Mouse (Mus musculus) neural tube, embryonic 14.5 days (tissue): ENCODE results near the gene Gm9944. TPM values are rescaled to one million over a fixed set of nuclear protein-coding genes. Genes with fewer than 3 reads are reported as not detected.

ENCODE experiments used
- ATAC-seq: fragments of 200-750 bp; cut with Nextera tagmentation; 2 replicates; pipeline ENCODE4 v1.8.0; 2017; ENCODE audit warnings: low read depth, mild to moderate bottlenecking, moderate TSS enrichment, moderate library complexity
- H3K27ac ChIP-seq: fragments of 300-500 bp; sonication (generic); 2 replicates; pipeline ENCODE4 v1.5.1; 2014; ENCODE audit warnings: low read depth, mild to moderate bottlenecking, control low read depth, low read length, moderate library complexity, mixed read lengths
- H3K27me3 ChIP-seq: fragments of 300-500 bp; sonication (generic); 2 replicates; pipeline ENCODE4 v1.6.1; 2014; ENCODE audit warnings: low read length; ENCODE audit not compliant: control insufficient read depth, insufficient read depth
- H3K36me3 ChIP-seq: fragments of 300-500 bp; sonication (generic); 2 replicates; pipeline ENCODE4 v1.6.1; 2014; ENCODE audit warnings: low read length, mixed read lengths; ENCODE audit not compliant: control insufficient read depth, insufficient read depth
- H3K4me1 ChIP-seq: fragments of 300-500 bp; sonication (generic); 2 replicates; pipeline ENCODE4 v1.6.1; 2014; ENCODE audit warnings: low read length; ENCODE audit not compliant: control insufficient read depth, insufficient read depth
- H3K4me2 ChIP-seq: fragments of 300-500 bp; sonication (generic); 2 replicates; pipeline ENCODE4 v1.6.1; 2014; ENCODE audit warnings: mild to moderate bottlenecking, low read depth, low read length, control low read depth
- H3K4me3 ChIP-seq: fragments of 300-500 bp; sonication (generic); 2 replicates; pipeline ENCODE4 v1.5.1; 2014; ENCODE audit warnings: low read depth, low read length, control low read depth, mixed read lengths
- H3K9ac ChIP-seq: fragments of 300-500 bp; sonication (generic); replicated peaks from 2 replicates; pipeline ENCODE4 v1.6.1; 2014; ENCODE audit warnings: low read depth, mild to moderate bottlenecking, control low read depth, low read length, mixed read lengths
- H3K9me3 ChIP-seq: fragments of 300-500 bp; sonication (generic); 2 replicates; pipeline ENCODE4 v1.6.1; 2016; ENCODE audit warnings: low read length; ENCODE audit not compliant: control insufficient read depth
- WGBS: fragments of 180-500 bp; shearing (Covaris S2); extraction: QIAGEN DNeasy Blood & Tissue Kit; methylation state at CpG from one replicate; pipeline ENCODE4 v1.1.7; 2014; 5-methylcytosine and 5-hydroxymethylcytosine counted together
- polyA plus RNA-seq: library from polyadenylated mRNA; unstranded; fragments of >200 nt; fragmentation: Nextera tagmentation; extraction: Ambion mirVana; gene quantifications from 2 replicates; pipeline ENCODE4 v1.2.1, GENCODE M21; 2014

Gm9944 gene
- not detected in 2 replicates for polyA plus RNA-seq

DNA sequence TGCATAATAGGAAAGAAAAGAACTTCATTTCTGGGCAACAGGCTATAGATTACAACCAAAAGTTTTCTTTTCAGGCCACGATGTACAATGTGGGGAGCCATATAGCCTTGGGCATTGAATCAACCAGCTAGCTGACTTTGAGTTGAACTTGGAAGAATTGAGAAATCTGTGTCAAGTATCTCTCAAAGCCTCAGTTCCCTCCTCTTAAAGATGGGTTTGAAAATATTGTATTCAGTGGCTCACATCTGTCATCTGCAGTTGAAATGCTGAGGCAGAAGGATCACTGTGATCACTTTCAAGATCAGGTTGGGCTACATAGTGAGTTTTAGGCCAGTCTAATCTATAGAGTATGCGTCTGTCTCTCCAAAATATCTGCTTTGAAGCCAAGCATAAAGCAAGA lies at the start of gene Gm9944:
Gene Gm9944, minus strand, starts transcription at position 101 of the 400 bp plus-strand sequence.
- Histone ChIP-seq H3K36me3 (no peaks in the 10 kb centered on the region), H3K4me1 (no peaks in the 10 kb centered on the region), H3K4me3 (no peak within 1 kb of the TSS), H3K27ac (no peak within 1 kb of the TSS), H3K9ac (no peak within 1 kb of the TSS), H3K27me3 (no peaks in the 10 kb centered on the region), H3K4me2 (no peak within 1 kb of the TSS), H3K9me3 (no peaks in the 10 kb centered on the region)
- WGBS: 78% methylated on average over 2 of the region's 2 CpGs
- ATAC-seq: no peak

DNA sequence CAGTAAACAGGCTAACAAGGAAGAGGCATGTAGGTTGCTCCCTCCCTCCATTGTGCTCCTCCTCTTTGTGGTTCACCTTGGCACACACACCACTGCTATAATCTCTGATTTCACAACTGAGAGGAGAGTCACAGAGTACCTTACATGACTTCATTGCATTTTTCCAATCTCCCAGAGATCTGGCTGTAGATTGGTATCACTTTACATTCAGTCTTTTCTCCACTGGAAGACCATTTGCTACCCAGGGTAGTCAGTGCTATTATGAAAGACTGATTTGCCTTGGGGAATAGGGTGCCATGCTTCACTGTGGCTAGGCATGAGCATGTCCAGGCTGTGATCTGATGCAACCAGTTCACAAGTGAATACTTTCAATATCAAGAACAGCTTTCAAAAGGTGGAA lies 40.2 kb upstream of the Gm9944 start:
- Histone ChIP-seq H3K9ac (no peak overlapping the region), H3K36me3 (no peaks in the 10 kb centered on the region), H3K9me3 (peaks cover 3% of the 10 kb centered on the region; the same call in 1 of the 2 replicates), H3K4me2 (no peak overlapping the region), H3K4me3 (no peak overlapping the region), H3K27me3 (no peaks in the 10 kb centered on the region), H3K27ac (no peak overlapping the region), H3K4me1 (no peaks in the 10 kb centered on the region)
- no peak for ATAC-seq

DNA sequence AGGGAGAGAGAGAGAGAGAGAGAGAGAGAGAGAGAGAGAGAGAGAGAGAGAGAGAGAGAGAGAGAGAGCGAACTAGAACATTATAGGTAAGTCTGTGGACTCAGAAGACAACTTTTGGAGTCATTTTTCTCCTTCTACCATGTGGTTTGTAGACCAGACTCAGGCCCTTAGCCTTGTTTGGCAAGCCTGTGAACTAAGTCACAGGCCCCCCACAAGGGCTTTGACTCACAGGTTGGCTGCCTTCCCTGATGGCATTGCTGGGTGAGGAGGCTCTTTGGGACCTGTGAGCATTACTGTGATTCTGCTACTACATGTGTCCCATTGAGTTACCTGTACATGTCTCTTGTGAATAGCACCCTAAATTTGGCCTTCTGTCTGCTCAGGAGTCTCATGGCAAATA lies 15.0 kb upstream of the Gm9944 start:
- H3K27ac ChIP-seq: no peak overlapping the region
- no peaks in the 10 kb centered on the region for H3K4me1 ChIP-seq
- H3K9me3 ChIP-seq: no peaks in the 10 kb centered on the region; the same call in 1 of the 2 replicates
- 75% methylated on average over 1 of the region's 1 CpGs for WGBS
- no peak for ATAC-seq
- no peaks in the 10 kb centered on the region for H3K36me3 ChIP-seq
- H3K4me3 ChIP-seq: no peak overlapping the region
- no peaks in the 10 kb centered on the region for H3K27me3 ChIP-seq
- H3K4me2 ChIP-seq: no peak overlapping the region
- no peak overlapping the region for H3K9ac ChIP-seq

DNA sequence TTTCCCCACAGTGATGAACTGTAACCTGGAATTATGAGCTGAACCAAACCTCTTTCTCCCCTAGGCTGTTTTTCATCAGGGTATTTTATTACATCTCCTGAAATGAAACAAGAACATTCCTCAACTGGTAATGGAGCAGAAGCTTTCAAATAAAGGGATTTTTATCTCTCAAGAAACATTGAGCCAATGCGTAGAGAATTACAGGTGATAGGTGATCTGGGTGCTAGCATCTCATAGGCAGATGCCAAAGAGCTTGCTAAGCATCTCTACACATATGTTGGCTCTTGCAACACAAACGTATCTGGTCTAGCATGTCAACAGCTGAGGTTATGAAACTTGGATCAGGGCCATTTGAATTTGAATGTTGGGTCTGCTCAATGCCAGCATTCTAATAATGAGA lies 12.1 kb upstream of the Gm9944 start:
- no peaks in the 10 kb centered on the region for H3K27me3 ChIP-seq
- WGBS: 81% methylated on average over 2 of the region's 2 CpGs
- no peak overlapping the region for H3K4me3 ChIP-seq
- no peak overlapping the region for H3K9ac ChIP-seq
- H3K4me2 ChIP-seq: no peak overlapping the region
- H3K9me3 ChIP-seq: no peaks in the 10 kb centered on the region; the same call in 1 of the 2 replicates
- no peaks in the 10 kb centered on the region for H3K4me1 ChIP-seq
- ATAC-seq: no peak
- H3K27ac ChIP-seq: no peak overlapping the region
- H3K36me3 ChIP-seq: no peaks in the 10 kb centered on the region

DNA sequence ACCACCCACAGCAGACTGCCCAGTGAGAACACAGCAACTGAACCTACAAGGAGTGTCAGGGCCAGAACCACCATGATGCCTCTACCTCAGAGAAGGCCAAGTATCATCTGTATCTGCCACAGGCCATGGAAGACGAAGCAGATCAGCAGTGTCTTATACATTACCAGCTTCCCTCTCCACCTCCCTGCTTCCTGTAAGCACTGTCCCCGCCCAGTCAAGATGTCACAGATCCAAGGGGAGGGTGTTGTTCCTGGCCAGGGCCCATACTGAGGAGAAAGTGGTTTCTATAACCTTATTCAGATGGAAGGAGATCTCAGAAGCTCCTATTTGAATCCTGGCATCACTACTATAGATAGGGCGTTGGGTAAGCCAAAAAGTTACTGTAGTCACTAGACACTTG lies 10.5 kb upstream of the Gm9944 start, which contains the start of gene Aadacl3:
Gene Aadacl3, minus strand, starts transcription at position 101 of the 400 bp plus-strand sequence.
- no peak for ATAC-seq
- Histone ChIP-seq H3K4me2 (no peak within 1 kb of the TSS), H3K27ac (no peak within 1 kb of the TSS), H3K4me3 (no peak within 1 kb of the TSS), H3K36me3 (no peaks in the 10 kb centered on the region), H3K27me3 (no peaks in the 10 kb centered on the region), H3K4me1 (no peaks in the 10 kb centered on the region), H3K9ac (no peak within 1 kb of the TSS), H3K9me3 (no peaks in the 10 kb centered on the region)
- 79% methylated on average over 3 of the region's 3 CpGs for WGBS

DNA sequence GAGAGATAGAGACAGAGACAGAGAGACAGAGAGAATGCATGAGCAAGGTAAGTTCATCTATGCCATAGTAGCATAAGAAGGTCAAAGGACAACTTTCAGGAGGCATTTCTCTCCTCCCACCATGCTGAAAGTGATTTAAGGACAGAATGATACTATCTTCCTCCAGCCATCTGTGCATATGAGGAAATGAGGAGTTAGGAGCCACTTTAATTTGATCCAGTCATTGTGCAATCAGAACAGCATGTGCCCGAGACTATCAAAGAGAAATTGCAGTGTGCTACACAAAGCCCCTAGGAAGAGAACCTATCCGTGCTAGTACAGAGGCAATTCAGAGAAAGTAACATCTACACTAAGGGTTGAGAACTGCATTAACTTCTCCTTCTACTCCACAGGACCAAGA lies 4.6 kb downstream of the Gm9944 start:
- H3K27me3 ChIP-seq: no peaks in the 10 kb centered on the region
- H3K36me3 ChIP-seq: no peaks in the 10 kb centered on the region
- no peaks in the 10 kb centered on the region for H3K9me3 ChIP-seq
- ATAC-seq: no peak
- 89% methylated on average over 2 of the region's 2 CpGs for WGBS
- no peak overlapping the region for H3K4me2 ChIP-seq
- H3K9ac ChIP-seq: no peak overlapping the region
- H3K4me1 ChIP-seq: no peaks in the 10 kb centered on the region
- no peak overlapping the region for H3K4me3 ChIP-seq
- H3K27ac ChIP-seq: no peak overlapping the region

DNA sequence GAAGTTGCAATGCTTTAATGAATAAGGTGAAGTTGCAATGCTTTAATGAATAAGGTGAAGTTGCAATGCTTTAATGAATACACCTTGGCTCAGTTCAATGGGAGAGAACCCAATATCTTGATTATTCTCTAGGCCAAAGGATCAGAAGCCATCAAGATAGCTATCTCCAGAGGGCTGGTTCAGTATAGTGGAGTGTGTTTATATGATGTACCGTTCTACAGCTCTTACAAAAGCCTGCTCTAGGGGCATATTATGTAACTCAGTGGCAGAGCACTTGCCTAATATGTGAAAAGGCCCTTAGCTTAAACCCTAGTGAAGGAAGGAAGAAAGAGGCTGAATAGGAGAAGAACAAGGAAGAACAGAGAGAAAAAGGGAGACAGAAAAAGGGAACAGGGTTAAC lies 11.5 kb downstream of the Gm9944 start:
- no peaks in the 10 kb centered on the region for H3K4me1 ChIP-seq
- no peak for ATAC-seq

DNA sequence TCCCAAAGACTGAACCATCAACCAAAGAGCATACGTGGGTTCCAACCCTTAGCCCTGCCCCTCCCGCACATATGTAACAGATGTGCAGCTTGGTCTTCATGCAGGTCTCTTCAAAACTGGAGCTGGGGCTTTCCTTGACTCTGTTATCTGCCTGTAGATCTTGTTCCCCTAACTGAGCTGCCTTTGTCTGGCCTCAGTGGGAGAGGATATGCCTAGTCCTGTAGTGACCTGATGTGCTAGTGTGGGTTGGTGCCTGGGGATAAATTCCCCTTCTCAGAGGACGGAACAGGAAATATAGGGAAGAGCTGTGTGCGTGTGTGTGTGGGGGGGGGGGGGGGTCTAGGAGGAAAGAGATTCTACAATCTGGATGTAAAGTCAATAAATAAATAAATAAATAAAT lies 12.0 kb downstream of the Gm9944 start:
- Histone ChIP-seq H3K27ac (no peak overlapping the region), H3K4me3 (no peak overlapping the region), H3K9ac (no peak overlapping the region), H3K9me3 (0 out of 2 replicates have a peak, but pooled peaks cover 2% of the 10 kb centered on the region), H3K27me3 (no peaks in the 10 kb centered on the region), H3K36me3 (no peaks in the 10 kb centered on the region), H3K4me1 (no peaks in the 10 kb centered on the region), H3K4me2 (no peak overlapping the region)
- no peak for ATAC-seq
- 97% methylated on average over 4 of the region's 4 CpGs for WGBS

More for the DNA sequence above, 11.5 kb downstream of the Gm9944 start:
- WGBS: 77% methylated on average over 1 of the region's 1 CpGs
- Histone ChIP-seq H3K36me3 (no peaks in the 10 kb centered on the region), H3K9me3 (0 out of 2 replicates have a peak, but pooled peaks cover 2% of the 10 kb centered on the region), H3K4me3 (no peak overlapping the region), H3K4me2 (no peak overlapping the region), H3K27me3 (no peaks in the 10 kb centered on the region), H3K9ac (no peak overlapping the region), H3K27ac (no peak overlapping the region)

DNA sequence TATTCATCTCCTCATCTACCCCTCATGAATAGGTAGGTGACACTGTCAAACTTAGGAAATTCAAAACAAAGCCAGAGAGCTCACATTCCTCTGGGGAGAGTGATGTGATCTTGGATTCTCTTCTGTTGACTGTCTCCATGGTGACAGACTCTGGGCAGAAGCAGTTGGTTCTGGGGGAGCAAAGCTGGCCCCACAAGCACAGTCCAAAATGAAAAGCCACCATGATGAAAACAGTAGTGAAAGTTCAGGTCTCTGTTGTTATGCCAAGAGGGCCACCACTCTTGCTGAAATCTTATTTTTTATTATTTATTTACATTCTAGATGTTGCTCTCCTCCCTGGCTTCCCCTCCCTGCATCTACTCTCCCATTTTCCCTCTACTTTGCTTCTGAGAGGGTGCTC lies 14.4 kb downstream of the Gm9944 start, which contains the start of gene 1700012P22Rik:
Gene 1700012P22Rik, minus strand, starts transcription at position 101 of the 400 bp plus-strand sequence.
- H3K4me2 ChIP-seq: no peak within 1 kb of the TSS
- no peak for ATAC-seq

More for the DNA sequence above, 14.4 kb downstream of the Gm9944 start, which contains the start of gene 1700012P22Rik:
- H3K9me3 ChIP-seq: 0 out of 2 replicates have a peak, but pooled peaks cover 2% of the 10 kb centered on the region
- H3K36me3 ChIP-seq: no peaks in the 10 kb centered on the region
- H3K4me1 ChIP-seq: no peaks in the 10 kb centered on the region
- no peak within 1 kb of the TSS for H3K27ac ChIP-seq
- no peak within 1 kb of the TSS for H3K9ac ChIP-seq
- H3K27me3 ChIP-seq: no peaks in the 10 kb centered on the region
- H3K4me3 ChIP-seq: no peak within 1 kb of the TSS
